Mouse (Mus musculus): Measurements from ENCODE around the gene Car9. TPM values are rescaled to one million over a fixed set of nuclear protein-coding genes. Genes with fewer than 3 reads are reported as not detected.

Car9 gene
- total RNA-seq (2012; rRNA removed) = 0.77 and 1.2 TPM in 2 replicates
- polyA plus RNA-seq (2012; ENCODE audit: insufficient read depth in 1 of 2, insufficient read length in 2 of 2, low read depth in 1 of 2, low replicate concordance in 2 of 2, missing spikeins in 1 of 2) = 1 to 10 TPM in 1 of 2 experiments, not detected in 1; 3.3 TPM

DNA sequence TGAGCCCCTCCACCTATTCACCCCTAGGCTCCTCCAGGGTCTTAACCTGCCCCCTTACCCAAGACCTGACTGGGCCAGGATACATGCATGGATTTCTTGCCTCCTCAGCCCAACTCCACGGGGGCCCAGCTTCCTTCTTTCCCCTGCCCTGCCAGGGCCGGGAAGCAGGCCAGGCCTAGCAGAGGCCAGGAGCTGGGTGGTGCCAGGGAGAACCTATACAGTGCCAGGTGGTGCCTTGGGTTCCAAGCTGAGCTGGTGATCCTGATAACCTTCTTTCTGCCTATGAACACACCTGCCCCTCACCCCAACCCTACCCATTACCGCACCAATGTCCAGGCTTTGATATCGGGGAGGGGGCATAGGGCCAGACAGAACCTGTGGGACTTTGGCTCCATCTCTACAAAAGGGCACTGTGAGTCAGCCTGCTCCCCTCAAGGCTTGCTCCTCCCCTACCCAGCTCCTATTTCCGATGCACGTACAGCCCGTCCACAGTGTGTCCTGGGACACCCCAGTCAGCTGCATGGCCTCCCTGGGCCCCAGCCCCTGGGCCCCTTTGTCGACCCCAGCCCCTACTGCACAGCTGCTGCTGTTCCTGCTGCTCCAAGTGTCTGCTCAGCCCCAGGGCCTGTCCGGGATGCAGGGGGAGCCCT, at the start of gene Car9:
Gene Car9 (plus strand): TSS at position 431 of the 650 bp plus-strand sequence.
- TF ChIP-seq POLR2A (IDR thresholded peaks at IDR 0.05; ENCODE audit: control insufficient read depth in 1 of 2, insufficient read depth in 1 of 2, low read depth in 1 of 2, low read length in 2 of 2, poor library complexity in 1 of 2) (no peak), ZC3H11A (IDR thresholded peaks at IDR 0.05; ENCODE audit: low read depth, low read length) (no peak)
- Histone ChIP-seq H3K4me3 (ENCODE audit: control insufficient read depth in 1 of 2, insufficient read depth in 1 of 2, low read depth in 2 of 2, low read length in 2 of 2) (peak within 1 kb of the TSS; percentile 71 to 91; a peak in 3 of 4 replicates), H3K9me3 (replicated peaks; ENCODE audit: insufficient read depth, low read length) (no peaks in the 10 kb centered on the region), H3K9ac (ENCODE audit: control insufficient read depth, low read depth, low read length, poor library complexity, severe bottlenecking) (no peak within 1 kb of the TSS), H3K79me2 (ENCODE audit: control insufficient read depth, insufficient read depth, low read length, poor library complexity) (no peaks in the 10 kb centered on the region; the same call in 1 of the 2 replicates), H3K27me3 (ENCODE audit: control insufficient read depth in 1 of 2, insufficient read depth in 2 of 2, low read length in 2 of 2) (no peaks in the 10 kb centered on the region), H3K27ac (ENCODE audit: control insufficient read depth, low read depth, low read length) (no peak within 1 kb of the TSS), H3K4me1 (ENCODE audit: control insufficient read depth in 1 of 2, insufficient read depth in 2 of 2, low read length in 2 of 2) (peaks cover 12 to 27% of the 10 kb centered on the region in 2 experiments), H3K36me3 (ENCODE audit: control insufficient read depth in 1 of 2, insufficient read depth in 2 of 2, low read length in 2 of 2) (peaks cover 0 to 14% of the 10 kb centered on the region in 2 experiments; a peak in 2 of 4 replicates)
- DNase-seq (ENCODE audit: low read depth, low spot score) = no peak

DNA sequence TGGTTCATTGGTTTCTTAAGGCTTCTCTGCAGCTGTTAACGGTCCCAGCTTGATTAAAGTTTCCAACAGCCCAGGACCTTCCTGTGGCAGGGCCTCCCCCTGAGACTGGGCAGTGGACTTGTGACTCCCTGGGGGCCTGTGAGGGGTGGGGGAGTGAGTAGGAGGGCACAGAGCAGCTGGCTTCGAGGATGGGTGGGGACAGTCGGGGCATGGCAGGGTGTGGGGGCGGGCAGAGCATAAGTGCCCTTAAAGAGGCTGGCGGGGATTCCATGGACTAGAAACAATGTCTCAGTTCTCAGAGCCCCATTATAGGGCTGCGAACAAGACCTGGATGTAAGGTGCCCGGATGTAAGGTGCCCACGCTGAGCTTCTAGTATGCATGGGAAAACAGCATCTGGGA, 49.6 kb upstream of the Car9 start:
- Histone ChIP-seq H3K27me3 (ENCODE audit: control insufficient read depth in 1 of 2, insufficient read depth in 2 of 2, low read length in 2 of 2) (no peaks in the 10 kb centered on the region), H3K79me2 (ENCODE audit: control insufficient read depth, insufficient read depth, low read length, poor library complexity) (no peaks in the 10 kb centered on the region), H3K9ac (ENCODE audit: control insufficient read depth, low read depth, low read length, poor library complexity, severe bottlenecking) (no peak overlapping the region), H3K4me3 (ENCODE audit: control insufficient read depth in 1 of 2, insufficient read depth in 1 of 2, low read depth in 2 of 2, low read length in 2 of 2) (no peak overlapping the region), H3K9me3 (replicated peaks; ENCODE audit: insufficient read depth, low read length) (no peaks in the 10 kb centered on the region), H3K36me3 (ENCODE audit: control insufficient read depth in 1 of 2, insufficient read depth in 2 of 2, low read length in 2 of 2) (no peaks in the 10 kb centered on the region; a peak in 1 of 4 replicates), H3K4me1 (ENCODE audit: control insufficient read depth in 1 of 2, insufficient read depth in 2 of 2, low read length in 2 of 2) (peaks cover 0 to 18% of the 10 kb centered on the region in 2 experiments; a peak in 3 of 4 replicates), H3K27ac (ENCODE audit: control insufficient read depth, low read depth, low read length) (no peak overlapping the region)
- TF ChIP-seq POLR2AphosphoS2 (IDR thresholded peaks at IDR 0.05; ENCODE audit: low read length) (no peak), SMC3 (IDR thresholded peaks at IDR 0.05; ENCODE audit: low read depth, low read length) (no peak), TAL1 (IDR thresholded peaks at IDR 0.05; ENCODE audit: low read length) (no peak), ZC3H11A (IDR thresholded peaks at IDR 0.05; ENCODE audit: low read depth, low read length) (no peak), JUND (IDR thresholded peaks at IDR 0.05; ENCODE audit: low read depth, low read length) (no peak), MAX (IDR thresholded peaks at IDR 0.05; ENCODE audit: low read length) (no peak)
- no peak for DNase-seq (ENCODE audit: low read depth, low spot score)

GRCm38 (mm10) chr4:43463102-43463501, 43.7 kb upstream of the Car9 start:
- Histone ChIP-seq H3K36me3 (ENCODE audit: control insufficient read depth in 1 of 2, insufficient read depth in 2 of 2, low read length in 2 of 2) (peaks cover 0 to 5% of the 10 kb centered on the region in 2 experiments; a peak in 2 of 4 replicates), H3K9me3 (replicated peaks; ENCODE audit: insufficient read depth, low read length) (no peaks in the 10 kb centered on the region), H3K27me3 (ENCODE audit: control insufficient read depth in 1 of 2, insufficient read depth in 2 of 2, low read length in 2 of 2) (no peaks in the 10 kb centered on the region), H3K4me3 (ENCODE audit: control insufficient read depth in 1 of 2, insufficient read depth in 1 of 2, low read depth in 2 of 2, low read length in 2 of 2) (no peak overlapping the region), H3K27ac (ENCODE audit: control insufficient read depth, low read depth, low read length) (peak overlapping the region; percentile 9; the same call in 1 of the 2 replicates), H3K4me1 (ENCODE audit: control insufficient read depth in 1 of 2, insufficient read depth in 2 of 2, low read length in 2 of 2) (peaks cover 6 to 10% of the 10 kb centered on the region in 2 experiments; a peak in 3 of 4 replicates), H3K9ac (ENCODE audit: control insufficient read depth, low read depth, low read length, poor library complexity, severe bottlenecking) (no peak overlapping the region), H3K79me2 (ENCODE audit: control insufficient read depth, insufficient read depth, low read length, poor library complexity) (no peaks in the 10 kb centered on the region)
- TF ChIP-seq TCF12 (IDR thresholded peaks at IDR 0.05; ENCODE audit: low read depth, low read length) (peak; percentile 85), TAL1 (IDR thresholded peaks at IDR 0.05; ENCODE audit: low read length) (no peak), HCFC1 (IDR thresholded peaks at IDR 0.05; ENCODE audit: low read depth, low read length) (no peak), MYB (IDR thresholded peaks at IDR 0.05; ENCODE audit: low read depth, low read length) (peak; percentile 65), POLR2A (IDR thresholded peaks at IDR 0.05; ENCODE audit: control insufficient read depth in 1 of 2, insufficient read depth in 1 of 2, low read depth in 1 of 2, low read length in 2 of 2, poor library complexity in 1 of 2) (no peak), ZMIZ1 (IDR thresholded peaks at IDR 0.05; ENCODE audit: low read depth, low read length) (no peak), TBP (IDR thresholded peaks at IDR 0.05; ENCODE audit: low read depth, low read length) (no peak), ETS1 (IDR thresholded peaks at IDR 0.05; ENCODE audit: low read depth, low read length) (peak; percentile 61; the same call in 1 of the 2 replicates), BHLHE40 (IDR thresholded peaks at IDR 0.05; ENCODE audit: borderline replicate concordance, low read depth, low read length) (no peak), EP300 (IDR thresholded peaks at IDR 0.05; ENCODE audit: low read depth in 1 of 2, low read length in 2 of 2) (peak; percentile 61 to 69), GATA1 (IDR thresholded peaks at IDR 0.05; ENCODE audit: low read depth, low read length) (peak; percentile 58)
- peak; percentile 10 for DNase-seq (ENCODE audit: low read depth, low spot score)
